ENCODE assay signal across 21 mouse cellular contexts in the genomic region with DNA sequence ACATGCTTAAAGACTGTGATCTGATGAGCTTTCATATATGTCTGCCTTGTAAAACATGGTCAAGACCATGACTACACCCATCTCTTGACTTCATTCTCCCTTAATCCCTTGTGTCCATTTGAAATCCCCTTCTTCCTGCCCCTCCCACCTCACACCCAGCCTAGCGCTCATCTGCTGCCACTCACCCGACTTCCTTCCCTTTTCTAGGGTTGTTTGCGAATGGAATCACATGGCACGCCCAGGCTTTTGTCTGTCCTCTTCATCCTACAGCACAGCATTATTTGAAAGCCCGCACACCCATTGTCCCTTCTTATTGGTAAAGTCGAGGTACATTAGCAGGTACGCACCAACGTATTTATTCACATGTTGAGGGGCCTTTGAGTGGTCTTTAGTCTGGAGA. TPM values are rescaled to one million over a fixed set of nuclear protein-coding genes. Genes with fewer than 3 reads are reported as not detected.
DNase-seq lines count a peak whose midpoint lies in the region; ATAC-seq and TF ChIP-seq lines count a peak whose summit lies in the region.
"Had no signal": no experiment of that assay in that cellular context is flagged by ENCODE, and none has a peak within 500 bp of the region (broad histone marks: within the 10 kb centered on the region; RNA-seq: fewer than 3 reads in every experiment).

No protein-coding gene starts in this region.

- peak; percentile 20 to 31 for DNase-seq in B cell, adult 2 months
- DNase-seq in ES-CJ7 (ENCODE audit: low read depth, low spot score) (peak; percentile 30), ZHBTc4 (ENCODE audit: low read depth, low spot score) (peak; percentile 39)
- DNase-seq in thymus, adult 2 months = no peak
- no peak for DNase-seq in urinary bladder, adult 18-20 months (ENCODE audit: low spot score in 2 of 2)
- DNase-seq: adrenal gland, adult 8-10 months; adrenal gland, postnatal 36 days; cerebellum, adult 2 months; cerebellum, postnatal 14 days; forebrain, postnatal 0 days; gastrocnemius, postnatal 25 days; kidney, adult 11 months; kidney, adult 9 months had no signal

- no peaks in the 10 kb centered on the region for H3K36me3 ChIP-seq in thymus, adult 2 months (ENCODE audit: control insufficient read depth, insufficient read depth, low read length)
- H3K36me3 ChIP-seq in midbrain, embryonic 16.5 days (ENCODE audit: control insufficient read depth, insufficient read depth, low read length) = no peaks in the 10 kb centered on the region
- H3K36me3 ChIP-seq: embryonic facial prominence, embryonic 13.5 days; heart, embryonic 12.5 days; hindbrain, embryonic 15.5 days had no signal

- WGBS in thymus, adult 2 months = 51% methylated on average over 8 of the region's 8 CpGs
- 68% methylated on average over 8 of the region's 8 CpGs for WGBS in midbrain, embryonic 16.5 days

- no peak overlapping the region for H3K9ac ChIP-seq in midbrain, embryonic 16.5 days (ENCODE audit: low read depth, low read length)
- H3K9ac ChIP-seq: embryonic facial prominence, embryonic 13.5 days; forebrain, embryonic 13.5 days; forebrain, postnatal 0 days; heart, embryonic 12.5 days; hindbrain, embryonic 15.5 days had no signal

- TF ChIP-seq POLR2A in thymus, adult 2 months (IDR thresholded peaks at IDR 0.05; ENCODE audit: control insufficient read depth, extremely low read depth, insufficient read depth, low read length, poor library complexity) = no peak

- ATAC-seq in megakaryocyte progenitor cell, adult 5-6 weeks (replicated peaks; ENCODE audit: poor library complexity) = peak; percentile 58
- ATAC-seq in midbrain, embryonic 16.5 days = no peak
- ATAC-seq: forebrain, embryonic 13.5 days; forebrain, postnatal 0 days; Patski had no signal

- H3K9me3 ChIP-seq in midbrain, embryonic 16.5 days (replicated peaks; ENCODE audit: control insufficient read depth, low read length, poor library complexity, severe bottlenecking) = no peaks in the 10 kb centered on the region
- H3K9me3 ChIP-seq: embryonic facial prominence, embryonic 13.5 days; forebrain, embryonic 13.5 days; hindbrain, embryonic 15.5 days had no signal

- H3K27me3 ChIP-seq in thymus, adult 2 months (ENCODE audit: control insufficient read depth, insufficient read depth, low read length) = no peaks in the 10 kb centered on the region
- H3K27me3 ChIP-seq in midbrain, embryonic 16.5 days (ENCODE audit: control insufficient read depth, insufficient read depth, low read depth, low read length) = no peaks in the 10 kb centered on the region
- H3K27me3 ChIP-seq: embryonic facial prominence, embryonic 13.5 days; forebrain, embryonic 13.5 days; heart, embryonic 12.5 days; hindbrain, embryonic 15.5 days had no signal

- H3K27ac ChIP-seq in thymus, adult 2 months (ENCODE audit: control insufficient read depth, insufficient read depth, low read length) = no peak overlapping the region
- no peak overlapping the region for H3K27ac ChIP-seq in midbrain, embryonic 16.5 days (ENCODE audit: low read length)
- H3K27ac ChIP-seq: embryonic facial prominence, embryonic 13.5 days; forebrain, embryonic 13.5 days; heart, adult 2 months; hindbrain, embryonic 15.5 days had no signal

- H3K4me1 ChIP-seq in thymus, adult 2 months (replicated peaks; ENCODE audit: control insufficient read depth, insufficient read depth, low read length) = no peaks in the 10 kb centered on the region
- H3K4me1 ChIP-seq in midbrain, embryonic 16.5 days (ENCODE audit: control insufficient read depth, insufficient read depth, low read length) = no peaks in the 10 kb centered on the region
- H3K4me1 ChIP-seq: embryonic facial prominence, embryonic 13.5 days; forebrain, embryonic 13.5 days; heart, embryonic 12.5 days; hindbrain, embryonic 15.5 days had no signal

- TF ChIP-seq CTCF in thymus, adult 2 months (IDR thresholded peaks at IDR 0.05; ENCODE audit: borderline replicate concordance, control insufficient read depth, extremely low read depth, insufficient read depth, low read length, poor library complexity) = no peak

- no peak overlapping the region for H3K4me2 ChIP-seq in midbrain, embryonic 16.5 days (ENCODE audit: low read length)
- H3K4me2 ChIP-seq: embryonic facial prominence, embryonic 13.5 days; forebrain, embryonic 13.5 days; heart, embryonic 12.5 days; hindbrain, embryonic 15.5 days had no signal

- H3K4me3 ChIP-seq in thymus, adult 2 months (ENCODE audit: control insufficient read depth, insufficient read depth, low read length) = no peak overlapping the region
- no peak overlapping the region for H3K4me3 ChIP-seq in midbrain, embryonic 16.5 days (ENCODE audit: low read depth, low read length)
- H3K4me3 ChIP-seq: embryonic facial prominence, embryonic 13.5 days; forebrain, embryonic 13.5 days; heart, adult 2 months; heart, embryonic 12.5 days; hindbrain, embryonic 15.5 days had no signal

RNA-seq across cellular contexts. Expression of a gene that starts 26.5 kb away (rescaled TPM):
- not detected in 2 replicates for total RNA-seq in megakaryocyte progenitor cell, adult 5-6 weeks (2015)
- not detected in 2 replicates for total RNA-seq in megakaryocyte progenitor cell, adult 5-6 weeks (2017)
- polyA plus RNA-seq in thymus, adult 2 months (2012; rRNA removed) = 3.6 and 3.8 TPM in 2 replicates
- 69.6 and 76.2 TPM in 2 replicates for polyA plus RNA-seq in midbrain, embryonic 16.5 days (2015; fragmentation: Nextera tagmentation; extraction: Ambion mirVana)

RNA-seq across cellular contexts. Expression of a gene that starts 50.8 kb away (rescaled TPM):
- 5.9 and 10.2 TPM in 2 replicates for total RNA-seq in megakaryocyte progenitor cell, adult 5-6 weeks (2015)
- total RNA-seq in megakaryocyte progenitor cell, adult 5-6 weeks (2017) = 6.2 and 8.4 TPM in 2 replicates
- polyA plus RNA-seq in thymus, adult 2 months (2012; rRNA removed) = 4.1 and 4.7 TPM in 2 replicates
- 45.3 and 45.9 TPM in 2 replicates for polyA plus RNA-seq in midbrain, embryonic 16.5 days (2015; fragmentation: Nextera tagmentation; extraction: Ambion mirVana)

Comparison
In these comparisons a context has a peak if more than half of its experiments do, and no peak if none do; other contexts are left out.
1. DNase-seq: peak in B cell, adult 2 months (2 of 2), ES-CJ7 (single experiment) and ZHBTc4 (single experiment); none in thymus, adult 2 months (single experiment) and urinary bladder, adult 18-20 months (0 of 2).
2. RNA of a gene that starts 26.5 kb away (polyA plus RNA-seq): 69.6 to 76.2 TPM in midbrain, embryonic 16.5 days; 3.6 to 3.8 TPM in thymus, adult 2 months; every median in the first group is over 10 times any median in the second.